Mouse (Mus musculus) C2C12 (cell line): ENCODE data around the gene G0s2. TPM values are rescaled to one million over a fixed set of nuclear protein-coding genes. Genes with fewer than 3 reads are reported as not detected.
"Not testable (repeated sequence)": the region's sequence is repeated elsewhere in the genome, so short reads cannot be mapped to it uniquely, and the experiment has no call there.

Experiments used
- H3K27me3 ChIP-seq: one replicate; pipeline ENCODE4 v1.6.1; 2011; ENCODE audit not compliant: control insufficient read depth, insufficient read depth, insufficient read length
- H3K36me3 ChIP-seq: one replicate; pipeline ENCODE4 v1.6.1; 2011; ENCODE audit not compliant: control insufficient read depth, insufficient read depth
- H3K4me3 ChIP-seq: one replicate; pipeline ENCODE4 v1.5.1; 2011; ENCODE audit warnings: mild to moderate bottlenecking, control low read depth; ENCODE audit not compliant: poor library complexity, insufficient read depth, severe bottlenecking
- H3K79me2 ChIP-seq: one replicate; pipeline ENCODE4 v1.6.1; 2011; ENCODE audit not compliant: control insufficient read depth, insufficient read depth
- H3K79me3 ChIP-seq: one replicate; pipeline ENCODE4 v1.6.1; 2011; ENCODE audit warnings: low read depth, control low read depth
- H3ac ChIP-seq: one replicate; pipeline ENCODE3; 2011; ENCODE audit warnings: low read depth; ENCODE audit not compliant: control insufficient read depth, insufficient read length
- CEBPB ChIP-seq: IDR thresholded peaks from one replicate; pipeline ENCODE4 v1.6.1; 2011; ENCODE audit warnings: low read depth, mild to moderate bottlenecking, control low read depth, moderate library complexity
- CTCF ChIP-seq: IDR thresholded peaks from one replicate; pipeline ENCODE4 v1.5.1; 2011; ENCODE audit not compliant: control insufficient read depth, insufficient read depth, insufficient read length
- FOSL1 ChIP-seq: IDR thresholded peaks from one replicate; pipeline ENCODE4 v1.8.0; 2011; ENCODE audit warnings: mild to moderate bottlenecking, low read length; ENCODE audit not compliant: poor library complexity, insufficient read depth, severe bottlenecking
- MAX ChIP-seq: IDR thresholded peaks from one replicate; pipeline ENCODE4 v1.6.1; 2011; ENCODE audit warnings: mild to moderate bottlenecking, control low read depth
- MYOD1 ChIP-seq: IDR thresholded peaks from one replicate; pipeline ENCODE4 v1.6.1; 2011; ENCODE audit warnings: low read depth; ENCODE audit not compliant: control insufficient read depth, insufficient read length
- MYOG ChIP-seq: IDR thresholded peaks from one replicate; pipeline ENCODE4 v1.6.1; 2011; ENCODE audit not compliant: control insufficient read depth, insufficient read length; ENCODE audit errors: extremely low read depth
- USF1 ChIP-seq: IDR thresholded peaks from one replicate; pipeline ENCODE4 v1.6.1; 2011; ENCODE audit warnings: low read depth, mild to moderate bottlenecking, control low read depth, moderate library complexity
- polyA plus RNA-seq: library from polyadenylated mRNA; unstranded; fragments of >200 nt; fragmentation: generic; extraction: Trizol; gene quantifications from one replicate; pipeline ENCODE4 v1.2.1, GENCODE M21; 2012; ENCODE audit warnings: missing spikeins

The G0s2 gene
- polyA plus RNA-seq, 1 experiment: 66.1 TPM

GRCm38 (mm10) chr1:193287578-193287977 lies 14.6 kb upstream of the G0s2 start:
- Histone ChIP-seq H3K79me2 (no peaks in the 10 kb centered on the region), H3ac (no peak overlapping the region), H3K27me3 (no peaks in the 10 kb centered on the region), H3K79me3 (no peaks in the 10 kb centered on the region), H3K36me3 (no peaks in the 10 kb centered on the region), H3K4me3 (no peak overlapping the region)
- TF ChIP-seq CEBPB (no peak), FOSL1 (no peak), MYOG (no peak), USF1 (no peak), MAX (no peak), CTCF (no peak)

GRCm38 (mm10) chr1:193285766-193286325 lies 12.8 kb upstream of the G0s2 start:
- not testable (repeated sequence) for H3K4me3 ChIP-seq, H3K36me3 ChIP-seq

GRCm38 (mm10) chr1:193284228-193284779 lies 11.3 kb upstream of the G0s2 start:
- Histone ChIP-seq H3K79me2 (no peaks in the 10 kb centered on the region), H3K36me3 (no peaks in the 10 kb centered on the region), H3K27me3 (no peaks in the 10 kb centered on the region), H3K4me3 (no peak overlapping the region), H3ac (no peak overlapping the region), H3K79me3 (no peaks in the 10 kb centered on the region)
- TF ChIP-seq MYOD1 (no peak), CTCF (no peak), CEBPB (no peak), FOSL1 (no peak), MAX (no peak)

More at GRCm38 (mm10) chr1:193285766-193286325, 12.8 kb upstream of the G0s2 start:
- not testable (repeated sequence) for H3K79me2 ChIP-seq, H3K79me3 ChIP-seq, H3K27me3 ChIP-seq, H3ac ChIP-seq

GRCm38 (mm10) chr1:193281344-193281743 lies 8.3 kb upstream of the G0s2 start:
- Histone ChIP-seq H3ac (no peak overlapping the region), H3K4me3 (no peak overlapping the region), H3K79me3 (no peaks in the 10 kb centered on the region), H3K79me2 (no peaks in the 10 kb centered on the region), H3K27me3 (no peaks in the 10 kb centered on the region), H3K36me3 (no peaks in the 10 kb centered on the region)
- TF ChIP-seq MYOG (no peak), CEBPB (no peak), MAX (no peak), USF1 (no peak), CTCF (no peak), FOSL1 (no peak), MYOD1 (no peak)

GRCm38 (mm10) chr1:193279492-193279891 lies 6.5 kb upstream of the G0s2 start:
- TF ChIP-seq MYOG (no peak), MYOD1 (no peak), CEBPB (no peak), USF1 (no peak), MAX (no peak), CTCF (no peak), FOSL1 (no peak)
- Histone ChIP-seq H3K79me3 (no peaks in the 10 kb centered on the region), H3K79me2 (no peaks in the 10 kb centered on the region)

GRCm38 (mm10) chr1:193278414-193279045 lies 5.5 kb upstream of the G0s2 start:
- no peak overlapping the region for H3ac ChIP-seq
- no peaks in the 10 kb centered on the region for H3K79me2 ChIP-seq
- H3K79me3 ChIP-seq: no peaks in the 10 kb centered on the region
- TF ChIP-seq MAX (no peak), USF1 (no peak), CEBPB (no peak), MYOG (no peak), CTCF (no peak), FOSL1 (no peak), MYOD1 (no peak)
- no peaks in the 10 kb centered on the region for H3K36me3 ChIP-seq
- H3K27me3 ChIP-seq: no peaks in the 10 kb centered on the region
- H3K4me3 ChIP-seq: no peak overlapping the region

More at GRCm38 (mm10) chr1:193279492-193279891, 6.5 kb upstream of the G0s2 start:
- H3ac ChIP-seq: no peak overlapping the region
- H3K4me3 ChIP-seq: no peak overlapping the region
- no peaks in the 10 kb centered on the region for H3K36me3 ChIP-seq
- H3K27me3 ChIP-seq: no peaks in the 10 kb centered on the region
